Mouse (Mus musculus): ENCODE measurements around the gene Mapk1ip1.

Gene Mapk1ip1

GRCm38 (mm10) chr7:138835028-138835427, 11.0 kb downstream of the Mapk1ip1 start:
- DNase-seq = peak in 1 of 2 experiments; percentile 10

DNA sequence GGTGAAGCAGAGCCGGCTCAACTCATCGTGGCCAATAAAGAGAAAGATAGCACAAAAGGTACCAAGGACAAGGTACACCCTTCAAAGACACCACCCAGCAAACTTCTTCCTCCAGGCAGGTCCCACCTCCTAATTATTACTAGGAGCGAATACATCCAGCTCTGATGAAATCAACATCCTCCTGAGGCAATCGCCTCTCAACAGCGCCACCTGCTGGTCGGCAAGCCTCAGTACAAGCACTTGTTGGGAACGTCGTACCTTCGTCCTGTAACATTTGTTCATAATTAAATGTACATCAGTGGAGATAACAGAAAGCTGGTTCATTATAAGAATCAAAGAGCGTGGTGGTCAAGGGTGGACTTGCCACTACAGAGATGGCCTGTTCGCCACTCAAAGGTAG, 18.3 kb downstream of the Mapk1ip1 start:
- peak; percentile 65 to 67 for DNase-seq

DNA sequence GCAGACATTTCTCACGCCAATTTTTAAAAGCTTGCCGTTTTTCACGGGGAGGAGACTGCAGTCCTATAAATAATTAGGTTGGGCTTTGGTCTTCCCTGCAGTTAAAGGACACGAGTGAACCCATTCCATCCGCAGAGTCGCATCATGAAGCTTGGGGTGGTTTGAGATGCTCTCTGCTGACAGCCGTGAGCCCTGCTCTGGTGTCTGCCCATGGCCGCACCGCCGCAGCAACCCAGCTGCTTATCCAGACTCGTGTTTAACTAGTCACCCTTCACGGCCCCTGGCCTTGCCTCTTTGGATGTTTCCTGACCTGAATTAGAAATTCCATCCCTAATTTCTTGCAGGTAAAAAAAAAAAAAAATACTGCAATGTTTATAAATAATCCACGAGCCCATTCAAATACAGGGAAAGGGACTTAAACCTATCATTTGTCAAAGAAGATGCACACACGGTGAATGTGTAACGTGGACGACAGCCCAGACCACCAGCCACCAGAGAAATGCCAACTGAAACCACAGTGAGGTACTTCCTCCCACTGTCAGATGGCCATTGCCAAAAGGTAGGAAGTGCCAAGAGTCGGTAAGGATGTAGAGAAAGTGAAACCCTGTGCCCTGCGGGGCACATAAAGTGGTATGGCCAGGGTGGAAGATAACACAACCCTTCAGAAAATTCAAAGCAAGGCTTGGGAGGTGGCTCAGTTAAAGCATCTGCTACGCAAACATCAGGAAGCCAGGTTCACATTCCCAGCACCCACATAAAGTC, 20.9 kb downstream of the Mapk1ip1 start:
- DNase-seq = no peak

- DNase-seq = no peak
Measured at GRCm38 (mm10) chr7:138824423-138824822, 21.6 kb downstream of the Mapk1ip1 start.

GRCm38 (mm10) chr7:138818314-138818713, 27.8 kb downstream of the Mapk1ip1 start:
- peak in 1 of 2 experiments; percentile 23 for DNase-seq

- DNase-seq = no peak
Measured at GRCm38 (mm10) chr7:138813213-138813875, 32.7 kb downstream of the Mapk1ip1 start.

GRCm38 (mm10) chr7:138807146-138807545, 38.9 kb downstream of the Mapk1ip1 start:
- DNase-seq = no peak

DNA sequence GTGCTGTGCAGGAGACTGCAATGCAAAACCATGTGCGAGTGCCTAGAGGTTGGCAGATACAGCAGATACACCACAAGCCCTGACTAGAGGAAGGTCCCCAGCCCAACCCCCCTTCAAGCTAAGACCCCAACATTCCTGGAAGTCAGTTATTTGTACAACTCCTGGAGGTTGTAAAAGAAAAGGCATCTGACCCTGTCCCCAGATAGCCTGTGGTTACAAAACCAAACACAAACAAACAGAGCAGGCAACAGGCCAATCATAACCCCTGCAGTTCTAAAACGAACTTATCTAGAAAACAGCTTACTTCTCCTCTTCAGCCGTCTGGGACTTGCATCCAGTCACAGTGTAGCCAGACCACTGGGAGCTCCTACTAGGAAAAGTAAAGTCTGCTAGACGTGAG, 42.7 kb downstream of the Mapk1ip1 start:
- peak in 1 of 2 experiments; percentile 29 for DNase-seq

- no peak for DNase-seq
Measured at GRCm38 (mm10) chr7:138788109-138788508, 58.0 kb downstream of the Mapk1ip1 start.
